Mouse (Mus musculus): ENCODE measurements around the gene Dennd1a. TPM values are rescaled to one million over a fixed set of nuclear protein-coding genes. Genes with fewer than 3 reads are reported as not detected.
A peak's percentile ranks its signal among the peaks of the same experiment; 100 is the strongest.

The Dennd1a gene
- polyA plus RNA-seq, 1 experiment from 2014 or later: 3.8 TPM

DNA sequence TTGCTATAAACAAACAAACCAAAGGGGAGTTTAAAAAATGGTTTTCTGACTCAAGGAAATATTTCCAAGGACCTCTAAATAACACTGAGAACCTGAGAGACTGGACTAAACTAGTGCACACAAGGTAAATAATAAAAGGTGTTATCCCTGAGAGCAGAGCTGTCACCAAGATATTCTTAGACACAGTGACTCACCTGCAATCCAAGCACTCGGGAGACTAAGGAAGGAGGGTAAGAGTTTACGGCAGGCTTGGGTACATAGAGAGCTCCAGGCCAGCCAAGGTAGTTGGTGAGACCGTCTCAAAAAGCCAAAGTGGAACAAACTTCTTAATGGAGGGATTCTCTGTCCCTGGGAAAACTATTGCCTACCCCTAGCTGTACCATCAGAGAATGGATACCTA lies 118.6 kb downstream of the Dennd1a start:
- Histone ChIP-seq H3K9ac (replicated peaks) (no peak overlapping the region), H3K9me3 (ENCODE audit: low read length) (no peaks in the 10 kb centered on the region), H3K36me3 (replicated peaks; ENCODE audit: insufficient read depth, low read length) (no peaks in the 10 kb centered on the region), H3K4me2 (ENCODE audit: low read depth, low read length) (no peak overlapping the region), H3K27ac (ENCODE audit: low read depth) (no peak overlapping the region), H3K27me3 (ENCODE audit: insufficient read depth, low read length) (no peaks in the 10 kb centered on the region), H3K4me3 (ENCODE audit: low read depth, low read length) (no peak overlapping the region), H3K4me1 (ENCODE audit: insufficient read depth) (0 out of 2 replicates have a peak, but pooled peaks cover 3% of the 10 kb centered on the region)
- TF ChIP-seq CTCF (IDR thresholded peaks at IDR 0.05; ENCODE audit: low read depth) (no peak), EP300 (IDR thresholded peaks at IDR 0.05; ENCODE audit: low read depth) (no peak)
- 83% methylated on average over 3 of the region's 3 CpGs for WGBS (ENCODE audit: insufficient replicate concordance)
- DNase-seq: no peak
- ATAC-seq: no peak

GRCm38 (mm10) chr2:38165966-38166365 lies 121.2 kb downstream of the Dennd1a start:
- DNase-seq (no peak), ATAC-seq (no peak)
- Histone ChIP-seq H3K4me1 (ENCODE audit: insufficient read depth) (peaks cover 10% of the 10 kb centered on the region), H3K9me3 (ENCODE audit: low read length) (no peaks in the 10 kb centered on the region), H3K36me3 (replicated peaks; ENCODE audit: insufficient read depth, low read length) (no peaks in the 10 kb centered on the region), H3K27ac (ENCODE audit: low read depth) (no peak overlapping the region), H3K9ac (replicated peaks) (no peak overlapping the region), H3K27me3 (ENCODE audit: insufficient read depth, low read length) (no peaks in the 10 kb centered on the region), H3K4me2 (ENCODE audit: low read depth, low read length) (no peak overlapping the region), H3K4me3 (ENCODE audit: low read depth, low read length) (no peak overlapping the region)
- TF ChIP-seq EP300 (IDR thresholded peaks at IDR 0.05; ENCODE audit: low read depth): no peak
- TF ChIP-seq CTCF (IDR thresholded peaks at IDR 0.05; ENCODE audit: low read depth): no peak
- 80% methylated on average over 5 of the region's 5 CpGs for WGBS (ENCODE audit: insufficient replicate concordance)

GRCm38 (mm10) chr2:38164326-38165035 lies 122.7 kb downstream of the Dennd1a start:
- Histone ChIP-seq H3K36me3 (replicated peaks; ENCODE audit: insufficient read depth, low read length) (no peaks in the 10 kb centered on the region), H3K27me3 (ENCODE audit: insufficient read depth, low read length) (no peaks in the 10 kb centered on the region), H3K4me3 (ENCODE audit: low read depth, low read length) (peak overlapping the region; percentile 36), H3K4me2 (ENCODE audit: low read depth, low read length) (peak overlapping the region; percentile 67), H3K9ac (replicated peaks) (peak overlapping the region; percentile 42; the same call in 1 of the 2 replicates), H3K4me1 (ENCODE audit: insufficient read depth) (peaks cover 10% of the 10 kb centered on the region), H3K9me3 (ENCODE audit: low read length) (no peaks in the 10 kb centered on the region), H3K27ac (ENCODE audit: low read depth) (peak overlapping the region; percentile 45)
- peak; percentile 34 for DNase-seq
- peak; percentile 45; the same call in 1 of the 2 replicates for ATAC-seq
- no peak for TF ChIP-seq CTCF (IDR thresholded peaks at IDR 0.05; ENCODE audit: low read depth)
- no peak for TF ChIP-seq EP300 (IDR thresholded peaks at IDR 0.05; ENCODE audit: low read depth)
- 33% methylated on average over 5 of the region's 5 CpGs for WGBS (ENCODE audit: insufficient replicate concordance)

DNA sequence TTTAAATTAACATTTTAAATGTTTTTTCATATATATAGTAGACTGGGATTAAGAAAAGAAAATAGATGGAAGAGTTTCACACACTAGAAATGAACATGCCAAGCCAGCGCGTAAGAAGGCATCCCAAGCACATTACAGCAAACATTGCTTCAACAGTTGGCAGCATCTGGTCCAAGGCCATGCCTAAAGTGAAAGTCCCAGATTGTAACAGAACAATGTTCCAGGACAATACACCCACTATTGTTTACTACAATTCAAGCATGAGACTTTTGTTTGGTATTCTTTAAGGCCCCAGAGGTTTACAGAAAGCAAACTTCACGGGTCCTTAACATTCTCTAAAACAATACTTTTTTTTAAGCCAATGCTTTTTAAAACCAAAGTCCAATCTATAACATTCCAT lies 124.7 kb downstream of the Dennd1a start:
- no peak overlapping the region for H3K4me3 ChIP-seq (ENCODE audit: low read depth, low read length)
- 78% methylated on average over 3 of the region's 3 CpGs for WGBS (ENCODE audit: insufficient replicate concordance)
- no peak overlapping the region for H3K27ac ChIP-seq (ENCODE audit: low read depth)
- peaks cover 10% of the 10 kb centered on the region for H3K4me1 ChIP-seq (ENCODE audit: insufficient read depth)
- no peaks in the 10 kb centered on the region for H3K27me3 ChIP-seq (ENCODE audit: insufficient read depth, low read length)
- no peak for TF ChIP-seq CTCF (IDR thresholded peaks at IDR 0.05; ENCODE audit: low read depth)
- TF ChIP-seq EP300 (IDR thresholded peaks at IDR 0.05; ENCODE audit: low read depth): no peak
- no peak for DNase-seq
- peak; percentile 23; the same call in 1 of the 2 replicates for ATAC-seq
- no peak overlapping the region for H3K9ac ChIP-seq (replicated peaks)
- no peak overlapping the region for H3K4me2 ChIP-seq (ENCODE audit: low read depth, low read length)
- no peaks in the 10 kb centered on the region for H3K36me3 ChIP-seq (replicated peaks; ENCODE audit: insufficient read depth, low read length)
- no peaks in the 10 kb centered on the region for H3K9me3 ChIP-seq (ENCODE audit: low read length)

- H3K4me3 ChIP-seq (ENCODE audit: low read depth, low read length): no peak overlapping the region
- peaks cover 10% of the 10 kb centered on the region for H3K4me1 ChIP-seq (ENCODE audit: insufficient read depth)
- no peak overlapping the region for H3K9ac ChIP-seq (replicated peaks)
- H3K4me2 ChIP-seq (ENCODE audit: low read depth, low read length): no peak overlapping the region
- H3K27ac ChIP-seq (ENCODE audit: low read depth): peak overlapping the region; percentile 60; the same call in 1 of the 2 replicates
- TF ChIP-seq CTCF (IDR thresholded peaks at IDR 0.05; ENCODE audit: low read depth): no peak
- peak; percentile 50; the same call in 1 of the 2 replicates for TF ChIP-seq EP300 (IDR thresholded peaks at IDR 0.05; ENCODE audit: low read depth)
- DNase-seq: no peak
- H3K36me3 ChIP-seq (replicated peaks; ENCODE audit: insufficient read depth, low read length): no peaks in the 10 kb centered on the region
- 37% methylated on average over 1 of the region's 1 CpGs for WGBS (ENCODE audit: insufficient replicate concordance)
- no peaks in the 10 kb centered on the region for H3K27me3 ChIP-seq (ENCODE audit: insufficient read depth, low read length)
- peak; percentile 49; the same call in 1 of the 2 replicates for ATAC-seq
- H3K9me3 ChIP-seq (ENCODE audit: low read length): no peaks in the 10 kb centered on the region
Measured at GRCm38 (mm10) chr2:38161484-38161883, 125.7 kb downstream of the Dennd1a start.

DNA sequence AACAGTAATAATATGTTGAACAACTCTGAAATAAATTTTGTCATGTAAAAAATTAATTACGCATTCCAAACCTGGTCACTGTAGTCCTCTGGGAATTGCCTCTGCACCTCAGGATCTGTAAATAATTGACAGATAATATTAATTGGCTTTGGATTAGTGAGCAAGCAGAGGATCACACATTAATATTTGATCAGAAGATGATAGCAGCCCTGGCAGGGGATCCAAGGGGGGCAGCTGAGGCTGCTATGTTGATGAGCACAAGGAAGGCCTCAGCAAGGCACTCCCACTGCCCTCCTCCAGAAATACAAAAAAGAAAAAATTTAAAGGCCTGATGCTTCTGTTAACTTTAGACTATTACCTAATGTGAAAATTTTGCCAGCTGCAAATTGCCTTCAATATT lies 127.5 kb downstream of the Dennd1a start:
- Histone ChIP-seq H3K4me3 (ENCODE audit: low read depth, low read length) (no peak overlapping the region), H3K9ac (replicated peaks) (no peak overlapping the region), H3K4me1 (ENCODE audit: insufficient read depth) (peaks cover 10% of the 10 kb centered on the region), H3K9me3 (ENCODE audit: low read length) (no peaks in the 10 kb centered on the region), H3K36me3 (replicated peaks; ENCODE audit: insufficient read depth, low read length) (no peaks in the 10 kb centered on the region), H3K4me2 (ENCODE audit: low read depth, low read length) (no peak overlapping the region), H3K27me3 (ENCODE audit: insufficient read depth, low read length) (no peaks in the 10 kb centered on the region), H3K27ac (ENCODE audit: low read depth) (no peak overlapping the region)
- DNase-seq: no peak
- ATAC-seq: no peak
- 94% methylated on average over 1 of the region's 1 CpGs for WGBS (ENCODE audit: insufficient replicate concordance)
- TF ChIP-seq CTCF (IDR thresholded peaks at IDR 0.05; ENCODE audit: low read depth) (no peak), EP300 (IDR thresholded peaks at IDR 0.05; ENCODE audit: low read depth) (no peak)

Data from liver, postnatal 0 days (tissue).